Comparison of ENCODE assay signal across 17 mouse cellular contexts in genomic region chr16:38373941-38374340, GRCm38 (mm10). TPM values are rescaled to one million over a fixed set of nuclear protein-coding genes. Genes with fewer than 3 reads are reported as not detected.
A peak's percentile ranks its signal among the peaks of the same experiment; 100 is the strongest.
DNase-seq lines count a peak whose midpoint lies in the region; ATAC-seq lines count a peak whose summit lies in the region.
"Had no signal": no experiment of that assay in that cellular context is flagged by ENCODE, and none has a peak within 500 bp of the region (broad histone marks: within the 10 kb centered on the region; RNA-seq: fewer than 3 reads in every experiment).

No protein-coding gene starts in this region.

- H3K4me3 ChIP-seq in liver, embryonic 11.5 days (ENCODE audit: low read depth, low read length): peak overlapping the region; percentile 13; the same call in 1 of the 2 replicates
- H3K4me3 ChIP-seq in embryonic facial prominence, embryonic 10.5 days: peak overlapping the region; percentile 29
- H3K4me3 ChIP-seq in liver, embryonic 16.5 days (ENCODE audit: low read depth, low read length): peak overlapping the region; percentile 67
- H3K4me3 ChIP-seq: midbrain, embryonic 10.5 days had no signal

- H3K4me2 ChIP-seq in liver, embryonic 11.5 days: peak overlapping the region; percentile 58
- H3K4me2 ChIP-seq in liver, embryonic 16.5 days (ENCODE audit: low read depth, low read length): peak overlapping the region; percentile 73

- ATAC-seq in liver, embryonic 11.5 days (replicated peaks; ENCODE audit: low FRiP score): no peak
- ATAC-seq in liver, embryonic 16.5 days (ENCODE audit: low read depth): no peak
- ATAC-seq: lung, postnatal 0 days had no signal

- H3K27ac ChIP-seq in liver, embryonic 11.5 days (ENCODE audit: low read depth, low read length): no peak overlapping the region
- no peak overlapping the region; the same call in 1 of the 2 replicates for H3K27ac ChIP-seq in embryonic facial prominence, embryonic 10.5 days (replicated peaks)
- peak overlapping the region; percentile 98 for H3K27ac ChIP-seq in liver, embryonic 16.5 days (ENCODE audit: low read length)
- H3K27ac ChIP-seq: midbrain, embryonic 10.5 days had no signal

- peak; percentile 84 for DNase-seq in heart, adult 11 months
- no peak for DNase-seq in heart, postnatal 10 days
- no peak for DNase-seq in liver, embryonic 11.5 days (ENCODE audit: low spot score)
- no peak for DNase-seq in liver
- DNase-seq in embryonic facial prominence, embryonic 10.5 days (ENCODE audit: low spot score): no peak
- DNase-seq in right cerebral cortex, postnatal 10 days (ENCODE audit: low spot score in 2 of 2): no peak
- no peak for DNase-seq in thymus, postnatal 4 days
- DNase-seq: adrenal gland, adult 2 months; B cell, adult 2 months; right cerebral cortex, adult 18-20 months had no signal

- 83% methylated on average over 16 of the region's 16 CpGs for WGBS in liver, embryonic 11.5 days
- 85% methylated on average over 16 of the region's 16 CpGs for WGBS in embryonic facial prominence, embryonic 10.5 days
- 83% methylated on average over 16 of the region's 16 CpGs for WGBS in liver, embryonic 16.5 days (ENCODE audit: insufficient replicate concordance)

- intact Hi-C loops in heart, postnatal 10 days (cut with DNase I): no loop called here

- H3K36me3 ChIP-seq in liver, embryonic 11.5 days (ENCODE audit: control insufficient read depth, insufficient read depth, low read length): no peaks in the 10 kb centered on the region
- H3K36me3 ChIP-seq in embryonic facial prominence, embryonic 10.5 days (replicated peaks): no peaks in the 10 kb centered on the region
- peaks cover 11% of the 10 kb centered on the region for H3K36me3 ChIP-seq in liver, embryonic 16.5 days (ENCODE audit: control insufficient read depth, insufficient read depth)
- H3K36me3 ChIP-seq: midbrain, embryonic 10.5 days had no signal

- no peaks in the 10 kb centered on the region for H3K9me3 ChIP-seq in liver, embryonic 11.5 days (ENCODE audit: control insufficient read depth, low read length)
- H3K9me3 ChIP-seq in embryonic facial prominence, embryonic 10.5 days: no peaks in the 10 kb centered on the region
- no peaks in the 10 kb centered on the region for H3K9me3 ChIP-seq in liver, embryonic 16.5 days (replicated peaks; ENCODE audit: control insufficient read depth, low read length)
- H3K9me3 ChIP-seq: midbrain, embryonic 10.5 days had no signal

- no peaks in the 10 kb centered on the region for H3K27me3 ChIP-seq in liver, embryonic 11.5 days (replicated peaks; ENCODE audit: control insufficient read depth, insufficient read depth, low read length)
- 0 out of 2 replicates have a peak, but pooled peaks cover 3% of the 10 kb centered on the region for H3K27me3 ChIP-seq in embryonic facial prominence, embryonic 10.5 days (replicated peaks; ENCODE audit: low read depth, poor library complexity, severe bottlenecking)
- H3K27me3 ChIP-seq in liver, embryonic 16.5 days (ENCODE audit: control insufficient read depth, insufficient read depth, low read depth, low read length): no peaks in the 10 kb centered on the region

- H3K9ac ChIP-seq in liver, embryonic 11.5 days (ENCODE audit: low read depth, low read length): no peak overlapping the region
- peak overlapping the region; percentile 56 for H3K9ac ChIP-seq in liver, embryonic 16.5 days (ENCODE audit: low read depth, low read length)

- H3K4me1 ChIP-seq in liver, embryonic 11.5 days (replicated peaks; ENCODE audit: control insufficient read depth, insufficient read depth, low read length): peaks cover 69% of the 10 kb centered on the region
- peaks cover 35% of the 10 kb centered on the region for H3K4me1 ChIP-seq in embryonic facial prominence, embryonic 10.5 days
- peaks cover 67% of the 10 kb centered on the region for H3K4me1 ChIP-seq in liver, embryonic 16.5 days (ENCODE audit: control insufficient read depth, low read depth, low read length)

RNA-seq across cellular contexts. Expression of gene Popdc2, which starts 11.9 kb away (rescaled TPM):
- total RNA-seq in heart, postnatal 10 days (2021): 100 to 1,000 TPM; 675 to 721 TPM
- 14.8 and 15.8 TPM in 2 replicates for polyA plus RNA-seq in liver, embryonic 11.5 days (2014; fragmentation: Nextera tagmentation; extraction: Ambion mirVana)
- polyA plus RNA-seq in embryonic facial prominence, embryonic 10.5 days (2016; fragmentation: Nextera tagmentation; extraction: Ambion mirVana): 2.1 and 2.7 TPM in 2 replicates
- polyA plus RNA-seq in liver, embryonic 16.5 days (2015; fragmentation: Nextera tagmentation; extraction: Ambion mirVana): 21.8 and 26.4 TPM in 2 replicates

RNA-seq across cellular contexts. Expression of gene Gm21987, which starts 27.1 kb away (rescaled TPM):
- total RNA-seq in heart, postnatal 10 days (2021): not detected
- not detected in 2 replicates for polyA plus RNA-seq in liver, embryonic 11.5 days (2014; fragmentation: Nextera tagmentation; extraction: Ambion mirVana)
- not detected in 2 replicates for polyA plus RNA-seq in embryonic facial prominence, embryonic 10.5 days (2016; fragmentation: Nextera tagmentation; extraction: Ambion mirVana)
- not detected in 2 replicates for polyA plus RNA-seq in liver, embryonic 16.5 days (2015; fragmentation: Nextera tagmentation; extraction: Ambion mirVana)
- total RNA-seq: gastrocnemius, adult 8-10 months; left cerebral cortex, postnatal 10 days had no signal
- polyA plus RNA-seq: adrenal gland, adult 2 months; lung, postnatal 0 days; midbrain, embryonic 10.5 days; neural tube, embryonic 14.5 days had no signal

RNA-seq across cellular contexts. Expression of gene Cox17, which starts 27.1 kb away (rescaled TPM):
- total RNA-seq in heart, postnatal 10 days (2021): 100 to 1,000 TPM; 250 to 263 TPM
- polyA plus RNA-seq in liver, embryonic 11.5 days (2014; fragmentation: Nextera tagmentation; extraction: Ambion mirVana): 441 and 497 TPM in 2 replicates
- polyA plus RNA-seq in embryonic facial prominence, embryonic 10.5 days (2016; fragmentation: Nextera tagmentation; extraction: Ambion mirVana): 128 and 133 TPM in 2 replicates
- polyA plus RNA-seq in liver, embryonic 16.5 days (2015; fragmentation: Nextera tagmentation; extraction: Ambion mirVana): 209 and 258 TPM in 2 replicates

RNA-seq across cellular contexts. Expression of gene Maats1, which starts 32.0 kb away (rescaled TPM):
- total RNA-seq in heart, postnatal 10 days (2021): not detected
- polyA plus RNA-seq in liver, embryonic 11.5 days (2014; fragmentation: Nextera tagmentation; extraction: Ambion mirVana): 0.05 TPM in 1 of 2 replicates, not detected in the other
- 0.17 and 0.19 TPM in 2 replicates for polyA plus RNA-seq in embryonic facial prominence, embryonic 10.5 days (2016; fragmentation: Nextera tagmentation; extraction: Ambion mirVana)
- polyA plus RNA-seq in liver, embryonic 16.5 days (2015; fragmentation: Nextera tagmentation; extraction: Ambion mirVana): 0.06 TPM in 1 of 2 replicates, not detected in the other
- total RNA-seq: gastrocnemius, adult 8-10 months had no signal
- polyA plus RNA-seq: adrenal gland, adult 2 months; intestine, embryonic 14.5 days had no signal

RNA-seq across cellular contexts. Expression of gene Pla1a, which starts 59.0 kb away (rescaled TPM):
- 10 to 100 TPM in 1 of 2 experiments, 1 to 10 TPM in 1; 9.8 to 12.1 TPM for total RNA-seq in heart, postnatal 10 days (2021)
- polyA plus RNA-seq in liver, embryonic 11.5 days (2014; fragmentation: Nextera tagmentation; extraction: Ambion mirVana): 0.79 and 1.4 TPM in 2 replicates
- not detected in 2 replicates for polyA plus RNA-seq in embryonic facial prominence, embryonic 10.5 days (2016; fragmentation: Nextera tagmentation; extraction: Ambion mirVana)
- 34.8 and 40.4 TPM in 2 replicates for polyA plus RNA-seq in liver, embryonic 16.5 days (2015; fragmentation: Nextera tagmentation; extraction: Ambion mirVana)

Comparison
In these comparisons a context has a peak if more than half of its experiments do, and no peak if none do; other contexts are left out.
1. H3K4me3 ChIP-seq: peak in every context shown above with its lines; median percentile 67 in liver, embryonic 16.5 days; 29 in embryonic facial prominence, embryonic 10.5 days; 13 in liver, embryonic 11.5 days.